Mouse (Mus musculus) embryonic fibroblast, embryonic 13.5 days (primary cell): Measurements from ENCODE around the gene 2310061N02Rik.

Experiments
- CTCF ChIP-seq: IDR thresholded peaks from 2 replicates; pipeline ENCODE4 v1.5.1; 2011; ENCODE audit warnings: mild to moderate bottlenecking, control low read depth, low read length, moderate library complexity, borderline replicate concordance; ENCODE audit not compliant: insufficient read depth
- POLR2A ChIP-seq: IDR thresholded peaks from 2 replicates; pipeline ENCODE4 v1.6.1; 2011; ENCODE audit warnings: low read depth, mild to moderate bottlenecking, control low read depth, low read length, moderate library complexity

DNA sequence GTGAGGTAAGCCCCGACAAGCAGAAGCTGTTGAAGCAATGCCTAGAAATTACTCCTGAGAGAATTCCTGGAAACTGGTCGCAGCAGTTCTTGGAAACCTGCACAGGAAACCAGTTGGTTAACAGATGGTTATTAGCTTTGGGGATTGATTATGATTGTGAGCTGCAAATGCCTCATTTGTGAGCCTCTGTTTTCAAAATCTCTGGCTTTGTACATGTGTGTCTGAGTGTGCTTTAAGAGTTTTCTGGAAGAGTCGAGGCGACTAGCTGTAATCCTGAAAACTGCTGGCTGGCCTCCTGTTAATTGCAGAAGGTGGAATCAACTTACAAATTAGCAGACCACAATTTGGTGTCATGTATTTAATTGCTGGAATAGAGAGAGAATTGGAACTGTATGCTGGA is 40.2 kb upstream of the 2310061N02Rik start:
- TF ChIP-seq POLR2A, result no peak
- no peak for TF ChIP-seq CTCF
